Mouse (Mus musculus): ENCODE data around the gene Hemgn. TPM values are rescaled to one million over a fixed set of nuclear protein-coding genes. Genes with fewer than 3 reads are reported as not detected.

Hemgn gene
- polyA plus RNA-seq, 1 experiment from 2014 or later = 1.8 TPM

- 60% methylated on average over 10 of the region's 10 CpGs for WGBS
- no peak overlapping the region for H3K9ac ChIP-seq (ENCODE audit: low read length)
Observed at GRCm38 (mm10) chr4:46428903-46429499, 15.7 kb upstream of the Hemgn start.

GRCm38 (mm10) chr4:46422625-46423024, 9.3 kb upstream of the Hemgn start:
- 70% methylated on average over 8 of the region's 8 CpGs for WGBS
- H3K27ac ChIP-seq (ENCODE audit: low read length) = no peak overlapping the region
- H3K4me1 ChIP-seq (ENCODE audit: control insufficient read depth, insufficient read depth, low read length) = no peaks in the 10 kb centered on the region
- H3K9me3 ChIP-seq (replicated peaks; ENCODE audit: control insufficient read depth, low read length) = no peaks in the 10 kb centered on the region
- H3K27me3 ChIP-seq (ENCODE audit: control insufficient read depth, insufficient read depth, low read length) = no peaks in the 10 kb centered on the region
- no peak for ATAC-seq (replicated peaks; ENCODE audit: extremely low read depth, insufficient read depth, low FRiP score)
- no peak overlapping the region for H3K9ac ChIP-seq (ENCODE audit: low read length)
- H3K4me2 ChIP-seq (ENCODE audit: low read depth, low read length) = no peak overlapping the region
- no peaks in the 10 kb centered on the region for H3K36me3 ChIP-seq (ENCODE audit: control insufficient read depth, insufficient read depth)
- H3K4me3 ChIP-seq (ENCODE audit: low read length) = no peak overlapping the region

More at GRCm38 (mm10) chr4:46428903-46429499, 15.7 kb upstream of the Hemgn start:
- Histone ChIP-seq H3K4me2 (ENCODE audit: low read depth, low read length) (no peak overlapping the region), H3K4me1 (ENCODE audit: control insufficient read depth, insufficient read depth, low read length) (no peaks in the 10 kb centered on the region), H3K9me3 (replicated peaks; ENCODE audit: control insufficient read depth, low read length) (no peaks in the 10 kb centered on the region), H3K27me3 (ENCODE audit: control insufficient read depth, insufficient read depth, low read length) (no peaks in the 10 kb centered on the region), H3K4me3 (ENCODE audit: low read length) (no peak overlapping the region), H3K36me3 (ENCODE audit: control insufficient read depth, insufficient read depth) (no peaks in the 10 kb centered on the region), H3K27ac (ENCODE audit: low read length) (no peak overlapping the region)
- no peak for ATAC-seq (replicated peaks; ENCODE audit: extremely low read depth, insufficient read depth, low FRiP score)

GRCm38 (mm10) chr4:46418851-46419250, 5.5 kb upstream of the Hemgn start:
- no peak for ATAC-seq (replicated peaks; ENCODE audit: extremely low read depth, insufficient read depth, low FRiP score)
- H3K4me1 ChIP-seq (ENCODE audit: control insufficient read depth, insufficient read depth, low read length) = no peaks in the 10 kb centered on the region
- 69% methylated on average over 9 of the region's 9 CpGs for WGBS
- H3K27me3 ChIP-seq (ENCODE audit: control insufficient read depth, insufficient read depth, low read length) = no peaks in the 10 kb centered on the region
- no peak overlapping the region for H3K27ac ChIP-seq (ENCODE audit: low read length)
- H3K4me3 ChIP-seq (ENCODE audit: low read length) = no peak overlapping the region
- H3K9ac ChIP-seq (ENCODE audit: low read length) = no peak overlapping the region
- H3K4me2 ChIP-seq (ENCODE audit: low read depth, low read length) = no peak overlapping the region
- H3K9me3 ChIP-seq (replicated peaks; ENCODE audit: control insufficient read depth, low read length) = no peaks in the 10 kb centered on the region
- no peaks in the 10 kb centered on the region for H3K36me3 ChIP-seq (ENCODE audit: control insufficient read depth, insufficient read depth)

GRCm38 (mm10) chr4:46417491-46417890, 4.2 kb upstream of the Hemgn start:
- no peaks in the 10 kb centered on the region for H3K4me1 ChIP-seq (ENCODE audit: control insufficient read depth, insufficient read depth, low read length)
- H3K9me3 ChIP-seq (replicated peaks; ENCODE audit: control insufficient read depth, low read length) = no peaks in the 10 kb centered on the region
- H3K36me3 ChIP-seq (ENCODE audit: control insufficient read depth, insufficient read depth) = no peaks in the 10 kb centered on the region
- H3K9ac ChIP-seq (ENCODE audit: low read length) = no peak overlapping the region
- no peaks in the 10 kb centered on the region for H3K27me3 ChIP-seq (ENCODE audit: control insufficient read depth, insufficient read depth, low read length)
- no peak overlapping the region for H3K27ac ChIP-seq (ENCODE audit: low read length)
- no peak overlapping the region for H3K4me2 ChIP-seq (ENCODE audit: low read depth, low read length)
- no peak overlapping the region for H3K4me3 ChIP-seq (ENCODE audit: low read length)
- WGBS = 50% methylated on average over 3 of the region's 3 CpGs
- no peak for ATAC-seq (replicated peaks; ENCODE audit: extremely low read depth, insufficient read depth, low FRiP score)

- Histone ChIP-seq H3K9me3 (replicated peaks; ENCODE audit: control insufficient read depth, low read length) (no peaks in the 10 kb centered on the region), H3K4me1 (ENCODE audit: control insufficient read depth, insufficient read depth, low read length) (no peaks in the 10 kb centered on the region), H3K4me2 (ENCODE audit: low read depth, low read length) (no peak overlapping the region), H3K9ac (ENCODE audit: low read length) (no peak overlapping the region), H3K27ac (ENCODE audit: low read length) (no peak overlapping the region), H3K36me3 (ENCODE audit: control insufficient read depth, insufficient read depth) (no peaks in the 10 kb centered on the region), H3K27me3 (ENCODE audit: control insufficient read depth, insufficient read depth, low read length) (no peaks in the 10 kb centered on the region), H3K4me3 (ENCODE audit: low read length) (no peak overlapping the region)
- 50% methylated on average over 1 of the region's 1 CpGs for WGBS
- ATAC-seq (replicated peaks; ENCODE audit: extremely low read depth, insufficient read depth, low FRiP score) = no peak
Observed at GRCm38 (mm10) chr4:46412113-46412512, 1.2 kb downstream of the Hemgn start.

GRCm38 (mm10) chr4:46411489-46411888, 1.8 kb downstream of the Hemgn start:
- H3K27me3 ChIP-seq (ENCODE audit: control insufficient read depth, insufficient read depth, low read length) = no peaks in the 10 kb centered on the region
- H3K36me3 ChIP-seq (ENCODE audit: control insufficient read depth, insufficient read depth) = no peaks in the 10 kb centered on the region
- H3K4me3 ChIP-seq (ENCODE audit: low read length) = no peak overlapping the region
- no peak overlapping the region for H3K4me2 ChIP-seq (ENCODE audit: low read depth, low read length)
- H3K9ac ChIP-seq (ENCODE audit: low read length) = no peak overlapping the region
- H3K9me3 ChIP-seq (replicated peaks; ENCODE audit: control insufficient read depth, low read length) = no peaks in the 10 kb centered on the region
- ATAC-seq (replicated peaks; ENCODE audit: extremely low read depth, insufficient read depth, low FRiP score) = no peak
- no peak overlapping the region for H3K27ac ChIP-seq (ENCODE audit: low read length)
- H3K4me1 ChIP-seq (ENCODE audit: control insufficient read depth, insufficient read depth, low read length) = no peaks in the 10 kb centered on the region
- 69% methylated on average over 6 of the region's 6 CpGs for WGBS

GRCm38 (mm10) chr4:46410677-46411076, 2.6 kb downstream of the Hemgn start:
- whole genome bisulfite sequencing = 80% methylated on average over 5 of the region's 5 CpGs
- no peak for ATAC-seq (replicated peaks; ENCODE audit: extremely low read depth, insufficient read depth, low FRiP score)
- no peaks in the 10 kb centered on the region for H3K27me3 ChIP-seq (ENCODE audit: control insufficient read depth, insufficient read depth, low read length)
- H3K4me2 ChIP-seq (ENCODE audit: low read depth, low read length) = no peak overlapping the region
- no peak overlapping the region for H3K4me3 ChIP-seq (ENCODE audit: low read length)
- H3K9me3 ChIP-seq (replicated peaks; ENCODE audit: control insufficient read depth, low read length) = no peaks in the 10 kb centered on the region
- H3K4me1 ChIP-seq (ENCODE audit: control insufficient read depth, insufficient read depth, low read length) = no peaks in the 10 kb centered on the region
- H3K36me3 ChIP-seq (ENCODE audit: control insufficient read depth, insufficient read depth) = no peaks in the 10 kb centered on the region
- H3K27ac ChIP-seq (ENCODE audit: low read length) = no peak overlapping the region
- no peak overlapping the region for H3K9ac ChIP-seq (ENCODE audit: low read length)

DNA sequence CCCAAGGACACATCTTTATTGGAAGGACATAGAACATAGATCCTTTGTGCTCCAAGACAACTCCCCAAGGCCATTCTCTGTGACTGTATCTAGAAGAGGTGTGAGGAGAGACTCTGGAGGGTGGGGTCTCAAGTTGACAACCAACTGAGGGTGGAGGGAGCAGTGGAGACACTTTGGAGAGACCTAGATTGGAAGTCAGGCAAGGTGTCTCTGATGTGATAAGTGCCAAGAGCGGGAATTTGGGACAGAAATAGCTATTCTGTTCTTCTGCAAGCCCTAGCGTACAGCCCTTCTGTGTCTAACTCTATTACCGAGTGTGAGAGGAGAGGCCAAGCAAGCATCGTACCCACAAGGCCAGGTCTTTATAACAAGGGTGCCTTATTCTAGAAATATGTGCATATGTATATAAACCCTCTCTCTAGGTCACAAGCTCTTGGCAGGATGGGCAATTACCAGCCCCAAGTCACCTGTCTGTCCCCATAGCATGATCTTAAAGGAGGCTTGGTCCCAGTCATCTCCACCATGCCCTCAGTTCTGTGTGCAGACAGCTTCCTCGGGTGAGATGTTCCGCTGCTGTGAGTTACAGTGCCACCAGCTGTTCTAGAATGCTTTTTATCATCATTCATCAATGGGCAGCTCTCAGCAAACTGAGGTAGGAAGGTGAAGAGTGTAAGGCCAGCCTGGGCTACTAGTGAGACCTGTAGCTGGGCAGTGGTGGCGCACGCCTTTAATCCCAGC, 6.2 kb downstream of the Hemgn start:
- no peak overlapping the region for H3K9ac ChIP-seq (ENCODE audit: low read length)
- H3K4me2 ChIP-seq (ENCODE audit: low read depth, low read length) = no peak overlapping the region
- H3K9me3 ChIP-seq (replicated peaks; ENCODE audit: control insufficient read depth, low read length) = no peaks in the 10 kb centered on the region
- no peak overlapping the region for H3K4me3 ChIP-seq (ENCODE audit: low read length)
- H3K27ac ChIP-seq (ENCODE audit: low read length) = no peak overlapping the region
- H3K27me3 ChIP-seq (ENCODE audit: control insufficient read depth, insufficient read depth, low read length) = no peaks in the 10 kb centered on the region
- no peaks in the 10 kb centered on the region for H3K4me1 ChIP-seq (ENCODE audit: control insufficient read depth, insufficient read depth, low read length)
- no peaks in the 10 kb centered on the region for H3K36me3 ChIP-seq (ENCODE audit: control insufficient read depth, insufficient read depth)
- 76% methylated on average over 8 of the region's 8 CpGs for WGBS
- no peak for ATAC-seq (replicated peaks; ENCODE audit: extremely low read depth, insufficient read depth, low FRiP score)

DNA sequence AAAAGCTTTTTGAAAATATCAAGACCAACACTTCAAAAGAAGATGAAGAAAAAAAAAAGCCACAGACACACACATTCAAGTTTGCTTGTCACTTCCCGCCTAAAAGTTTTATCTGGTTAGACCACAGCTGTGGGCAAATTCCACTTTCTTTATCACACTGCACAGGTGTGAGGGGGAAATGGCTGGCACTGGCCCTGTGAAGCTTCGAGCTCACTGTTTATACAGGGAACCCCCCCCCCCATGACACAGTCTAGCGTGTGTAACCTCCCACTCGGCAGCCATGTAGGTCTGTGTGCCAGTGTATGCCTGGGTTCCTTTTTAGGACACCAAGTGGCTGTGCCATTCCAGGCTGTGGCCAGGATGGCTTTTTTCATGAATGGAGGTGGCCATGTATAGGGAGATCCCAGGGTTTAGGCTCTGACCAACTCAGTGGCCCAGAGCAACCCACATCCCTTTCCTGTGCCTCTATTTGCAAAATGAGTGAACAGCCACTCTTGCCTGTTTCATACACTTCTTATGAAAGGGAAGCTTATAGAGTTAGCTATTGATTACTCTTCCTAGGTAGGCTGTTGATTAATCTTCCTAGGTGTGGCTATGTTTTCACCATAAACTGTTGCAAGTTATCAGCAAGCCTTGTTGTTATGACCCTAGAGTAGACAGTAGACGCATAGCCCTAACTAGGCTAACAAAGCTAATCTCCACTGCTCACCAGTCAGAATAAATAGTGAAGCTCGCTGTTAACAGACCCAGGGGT, 9.1 kb downstream of the Hemgn start:
- Histone ChIP-seq H3K27ac (ENCODE audit: low read length) (no peak overlapping the region), H3K27me3 (ENCODE audit: control insufficient read depth, insufficient read depth, low read length) (no peaks in the 10 kb centered on the region), H3K4me1 (ENCODE audit: control insufficient read depth, insufficient read depth, low read length) (no peaks in the 10 kb centered on the region), H3K4me3 (ENCODE audit: low read length) (no peak overlapping the region), H3K9me3 (replicated peaks; ENCODE audit: control insufficient read depth, low read length) (no peaks in the 10 kb centered on the region), H3K36me3 (ENCODE audit: control insufficient read depth, insufficient read depth) (no peaks in the 10 kb centered on the region), H3K4me2 (ENCODE audit: low read depth, low read length) (no peak overlapping the region), H3K9ac (ENCODE audit: low read length) (no peak overlapping the region)
- 63% methylated on average over 6 of the region's 6 CpGs for WGBS
- 0 out of 2 replicates have a peak, but pooled peaks have one; percentile 23 for ATAC-seq (replicated peaks; ENCODE audit: extremely low read depth, insufficient read depth, low FRiP score)
